Mouse (Mus musculus) ZHBTc4 (cell line): ENCODE results near the gene Mical3.
A peak's percentile ranks its signal among the peaks of the same experiment; 100 is the strongest.

Experiments
- DNase-seq: peaks from one replicate; pipeline ENCODE4 v3.0.0-alpha.2; 2011; ENCODE audit warnings: low read depth, low spot score

The Mical3 gene

GRCm38 (mm10) chr6:121145906-121146305, 15.1 kb upstream of the Mical3 start:
- no peak for DNase-seq

- DNase-seq = no peak
Observed at GRCm38 (mm10) chr6:121145010-121145604, 14.3 kb upstream of the Mical3 start.

GRCm38 (mm10) chr6:121144066-121144465, 13.3 kb upstream of the Mical3 start:
- DNase-seq = no peak

GRCm38 (mm10) chr6:121143439-121143838, 12.6 kb upstream of the Mical3 start:
- no peak for DNase-seq

GRCm38 (mm10) chr6:121142298-121142697, 11.5 kb upstream of the Mical3 start:
- no peak for DNase-seq

GRCm38 (mm10) chr6:121139271-121139670, 8.5 kb upstream of the Mical3 start:
- DNase-seq = no peak

- DNase-seq = no peak
Observed at GRCm38 (mm10) chr6:121138338-121139040, 7.7 kb upstream of the Mical3 start.

- DNase-seq = peak; percentile 89
Observed at GRCm38 (mm10) chr6:121137222-121137621, 6.4 kb upstream of the Mical3 start.

GRCm38 (mm10) chr6:121134884-121135283, 4.1 kb upstream of the Mical3 start:
- no peak for DNase-seq

GRCm38 (mm10) chr6:121134249-121134648, 3.5 kb upstream of the Mical3 start:
- peak; percentile 53 for DNase-seq

- DNase-seq = peak; percentile 94
Observed at GRCm38 (mm10) chr6:121130039-121130705, 627 bp downstream of the Mical3 start.

GRCm38 (mm10) chr6:121129506-121129905, 1.3 kb downstream of the Mical3 start:
- DNase-seq = peak; percentile 44

GRCm38 (mm10) chr6:121128736-121129135, 2.1 kb downstream of the Mical3 start:
- no peak for DNase-seq

- DNase-seq = no peak
Observed at GRCm38 (mm10) chr6:121127726-121128125, 3.1 kb downstream of the Mical3 start.

GRCm38 (mm10) chr6:121126202-121126601, 4.6 kb downstream of the Mical3 start:
- DNase-seq = no peak

- no peak for DNase-seq
Observed at GRCm38 (mm10) chr6:121122739-121123241, 8.0 kb downstream of the Mical3 start.

GRCm38 (mm10) chr6:121120776-121121175, 10.0 kb downstream of the Mical3 start:
- peak; percentile 38 for DNase-seq

- no peak for DNase-seq
Observed at GRCm38 (mm10) chr6:121117971-121118755, 12.6 kb downstream of the Mical3 start.

GRCm38 (mm10) chr6:121117142-121117541, 13.7 kb downstream of the Mical3 start:
- DNase-seq = peak; percentile 81

- no peak for DNase-seq
Observed at GRCm38 (mm10) chr6:121116434-121116833, 14.4 kb downstream of the Mical3 start.

- peak; percentile 37 for DNase-seq
Observed at GRCm38 (mm10) chr6:121111448-121112055, 19.2 kb downstream of the Mical3 start.
